Mouse (Mus musculus) lung, adult 2 months (tissue): ENCODE measurements around the gene Nadk. TPM values are rescaled to one million over a fixed set of nuclear protein-coding genes. Genes with fewer than 3 reads are reported as not detected.

Experiments used
- DNase-seq: peaks from one replicate; pipeline ENCODE4 v3.0.0; 2022
- H3K4me1 ChIP-seq: fragments of 200-500 bp; 2 replicates; pipeline ENCODE4 v1.6.1; 2011; ENCODE audit warnings: low read length; ENCODE audit not compliant: control insufficient read depth, insufficient read depth
- H3K4me3 ChIP-seq: fragments of 200-500 bp; replicated peaks from 2 replicates; pipeline ENCODE3; 2011; ENCODE audit warnings: low read depth, mild to moderate bottlenecking, control low read depth, low read length; ENCODE audit errors: extremely low read depth
- CTCF ChIP-seq: fragments of 200-500 bp; IDR thresholded peaks from 2 replicates; pipeline ENCODE4 v1.5.1; 2011; ENCODE audit warnings: mild to moderate bottlenecking, low read length, control low read depth; ENCODE audit not compliant: insufficient read depth
- POLR2A ChIP-seq: fragments of 200-500 bp; IDR thresholded peaks from 2 replicates; pipeline ENCODE4 v1.6.1; 2011; ENCODE audit warnings: low read depth, mild to moderate bottlenecking, control low read depth, low read length, borderline replicate concordance; ENCODE audit errors: extremely low read depth
- WGBS: fragments of 180-500 bp; shearing (Covaris S2); methylation state at CpG from one replicate; pipeline ENCODE4 v1.1.7; 2018; 5-methylcytosine and 5-hydroxymethylcytosine counted together
- polyA plus RNA-seq: library from polyadenylated mRNA; depleted of rRNA; stranded (reverse); fragments of >200 nt; gene quantifications from 2 replicates; pipeline ENCODE4 v1.2.3, GENCODE M21; 2012

Nadk gene
- polyA plus RNA-seq, 1 experiment = 119 TPM

DNA sequence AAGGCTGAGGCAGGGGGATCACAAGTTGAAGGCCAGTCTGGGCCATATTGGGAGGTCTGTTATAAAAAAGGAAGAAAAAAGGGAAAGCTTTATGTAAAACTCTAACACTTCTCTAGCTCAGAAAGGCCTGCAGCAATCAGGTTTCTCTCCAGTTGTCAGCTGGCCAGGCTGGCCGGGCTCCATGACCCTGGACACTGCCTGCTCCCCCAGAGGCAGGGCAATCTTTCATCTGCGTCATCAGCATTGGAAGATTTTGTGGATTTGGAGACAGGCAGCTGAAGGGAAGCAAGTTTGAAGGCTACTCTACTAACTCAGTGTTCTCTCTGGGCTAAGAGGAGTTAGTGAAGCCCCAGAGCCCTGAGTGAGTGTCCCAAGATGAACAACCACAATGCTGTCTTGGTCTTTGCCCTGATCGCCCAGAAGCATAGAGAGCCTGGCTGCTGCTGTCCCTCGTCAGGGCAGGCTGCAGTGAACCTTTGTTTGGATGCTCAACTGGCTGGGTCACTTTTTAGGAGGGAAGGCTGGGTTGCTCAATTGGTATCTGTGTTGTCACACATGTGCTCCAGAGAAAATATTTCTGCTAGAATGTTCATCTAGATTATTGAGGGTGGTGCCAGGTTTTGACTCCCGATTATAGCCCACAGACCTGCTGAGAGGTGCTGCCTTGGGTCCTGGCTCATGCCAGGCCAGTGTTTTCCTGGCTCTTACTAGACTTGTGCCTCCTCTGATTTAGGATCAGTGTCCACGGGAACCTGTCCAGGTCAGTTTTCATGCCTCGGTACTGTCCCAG lies 16.4 kb downstream of the Nadk start:
- TF ChIP-seq CTCF (no peak), POLR2A (no peak)
- no peak for DNase-seq
- 77% methylated on average over 7 of the region's 7 CpGs for WGBS
- Histone ChIP-seq H3K4me3 (no peak overlapping the region), H3K4me1 (no peaks in the 10 kb centered on the region; the same call in 1 of the 2 replicates)

- 28% methylated on average over 1 of the region's 1 CpGs for WGBS
- DNase-seq = peak; percentile 55
- TF ChIP-seq CTCF (peak; percentile 70), POLR2A (no peak)
- Histone ChIP-seq H3K4me3 (no peak overlapping the region), H3K4me1 (no peaks in the 10 kb centered on the region; the same call in 1 of the 2 replicates)
Observed at GRCm38 (mm10) chr4:155580420-155580819, 18.2 kb downstream of the Nadk start.

GRCm38 (mm10) chr4:155582279-155582905 lies 20.2 kb downstream of the Nadk start:
- TF ChIP-seq CTCF (no peak), POLR2A (no peak)
- no peak overlapping the region for H3K4me3 ChIP-seq
- 89% methylated on average over 6 of the region's 6 CpGs for WGBS
- H3K4me1 ChIP-seq = no peaks in the 10 kb centered on the region; the same call in 1 of the 2 replicates
- no peak for DNase-seq

DNA sequence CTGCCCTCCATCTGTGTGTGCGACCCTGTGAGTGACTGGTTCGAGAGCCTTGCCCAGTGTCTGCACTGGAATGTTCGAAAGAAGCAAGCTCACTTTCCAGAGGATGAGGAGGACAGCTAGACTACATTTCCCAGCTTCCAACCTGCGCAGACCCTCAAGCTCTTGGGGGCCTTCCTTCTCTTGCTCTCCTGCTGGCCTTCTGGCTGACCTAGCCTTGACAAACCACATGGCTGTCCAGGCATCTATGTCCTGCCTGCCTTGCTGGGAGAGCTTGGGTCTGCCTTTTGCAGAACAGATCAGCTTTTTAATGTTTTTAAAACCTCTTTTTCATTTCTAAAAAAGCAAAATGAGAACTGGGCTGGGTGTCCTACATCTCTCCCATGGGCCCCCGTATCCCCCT lies 27.2 kb downstream of the Nadk start:
- no peak for TF ChIP-seq POLR2A
- TF ChIP-seq CTCF = no peak
- Histone ChIP-seq H3K4me3 (no peak overlapping the region), H3K4me1 (no peaks in the 10 kb centered on the region)
- DNase-seq = no peak
- 96% methylated on average over 5 of the region's 5 CpGs for WGBS

- WGBS = 63% methylated on average over 7 of the region's 7 CpGs
- H3K4me1 ChIP-seq = no peaks in the 10 kb centered on the region
- no peak overlapping the region for H3K4me3 ChIP-seq
- DNase-seq = no peak
- no peak for TF ChIP-seq POLR2A
Observed at GRCm38 (mm10) chr4:155591012-155591719, 29.0 kb downstream of the Nadk start.

- TF ChIP-seq CTCF (no peak), POLR2A (no peak)
- 27% methylated on average over 1 of the region's 1 CpGs for WGBS
- Histone ChIP-seq H3K4me3 (no peak overlapping the region), H3K4me1 (no peaks in the 10 kb centered on the region)
- DNase-seq = no peak
Observed at GRCm38 (mm10) chr4:155593780-155594179, 31.6 kb downstream of the Nadk start.

GRCm38 (mm10) chr4:155595777-155596176 lies 33.6 kb downstream of the Nadk start:
- H3K4me1 ChIP-seq = no peaks in the 10 kb centered on the region
- 61% methylated on average over 3 of the region's 3 CpGs for WGBS
- H3K4me3 ChIP-seq = no peak overlapping the region
- TF ChIP-seq POLR2A (no peak), CTCF (no peak)
- no peak for DNase-seq

- no peak for TF ChIP-seq POLR2A
- no peak for TF ChIP-seq CTCF
- WGBS = 72% methylated on average over 5 of the region's 5 CpGs
- no peak for DNase-seq
- Histone ChIP-seq H3K4me1 (no peaks in the 10 kb centered on the region), H3K4me3 (no peak overlapping the region)
Observed at GRCm38 (mm10) chr4:155596606-155597005, 34.4 kb downstream of the Nadk start.

GRCm38 (mm10) chr4:155598536-155598935 lies 36.4 kb downstream of the Nadk start:
- TF ChIP-seq POLR2A (no peak), CTCF (no peak)
- H3K4me1 ChIP-seq = peaks cover 2% of the 10 kb centered on the region; the same call in 1 of the 2 replicates
- 16% methylated on average over 20 of the region's 20 CpGs for whole genome bisulfite sequencing
- DNase-seq = no peak
- no peak overlapping the region for H3K4me3 ChIP-seq
